Mouse (Mus musculus): ENCODE results near the gene Sema3f. TPM values are rescaled to one million over a fixed set of nuclear protein-coding genes. Genes with fewer than 3 reads are reported as not detected.

The Sema3f gene
- polyA plus RNA-seq, 1 experiment: not detected

DNA sequence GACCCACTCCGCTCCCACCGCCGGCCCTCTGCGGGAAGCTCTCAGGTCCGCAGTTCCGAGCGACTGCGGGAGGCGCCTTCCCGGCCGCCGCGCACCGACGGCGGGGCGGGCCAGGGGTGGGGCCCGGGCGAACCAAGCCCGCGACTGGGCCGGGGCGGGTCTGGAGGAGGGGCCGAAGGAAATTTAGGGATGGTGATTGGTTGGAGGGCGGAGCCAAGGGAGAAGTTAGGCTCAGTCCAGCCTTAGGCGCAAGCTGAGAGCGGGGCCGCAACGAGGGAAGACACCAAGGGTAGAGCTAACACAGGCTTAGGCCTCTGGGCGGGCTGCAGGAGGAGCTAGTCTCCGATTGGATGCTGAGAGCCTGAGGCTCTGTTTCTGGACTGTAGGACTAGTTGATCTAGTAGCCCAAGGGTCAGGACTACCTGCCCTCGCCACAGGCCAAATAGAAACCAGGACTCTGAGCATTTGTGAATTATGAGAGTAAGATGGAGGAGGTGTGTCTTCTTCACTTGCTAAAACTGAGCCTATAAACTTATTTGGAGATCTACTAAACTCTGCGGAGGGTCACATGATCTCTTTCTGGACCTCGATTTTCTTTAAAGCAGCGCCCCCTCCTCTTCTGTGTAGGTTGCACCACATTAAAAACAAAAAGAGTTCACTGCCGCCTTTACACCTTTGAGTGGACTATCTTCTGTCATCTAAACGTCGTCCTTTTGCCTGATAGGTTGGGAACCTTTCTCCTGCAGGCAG lies 74.8 kb downstream of the Sema3f start, which contains the start of gene Gnai2:
Gnai2 (minus strand) TSS at position 89 of the 750 bp plus-strand sequence.
- peak; percentile 93 for TF ChIP-seq POLR2A (IDR thresholded peaks at IDR 0.05; ENCODE audit: insufficient read depth, low read depth, low read length)
- TF ChIP-seq CTCF (IDR thresholded peaks at IDR 0.05; ENCODE audit: insufficient read depth, low read depth, low read length): no peak
- WGBS: 10% methylated on average over 38 of the region's 38 CpGs
- H3K4me1 ChIP-seq (ENCODE audit: control insufficient read depth, insufficient read depth, low read length): peaks cover 34% of the 10 kb centered on the region
- peak within 1 kb of the TSS; percentile 95 for H3K4me3 ChIP-seq (ENCODE audit: insufficient read depth, low read depth, low read length)
- H3K27ac ChIP-seq (ENCODE audit: insufficient read depth, low read depth, low read length): peak within 1 kb of the TSS; percentile 80

DNA sequence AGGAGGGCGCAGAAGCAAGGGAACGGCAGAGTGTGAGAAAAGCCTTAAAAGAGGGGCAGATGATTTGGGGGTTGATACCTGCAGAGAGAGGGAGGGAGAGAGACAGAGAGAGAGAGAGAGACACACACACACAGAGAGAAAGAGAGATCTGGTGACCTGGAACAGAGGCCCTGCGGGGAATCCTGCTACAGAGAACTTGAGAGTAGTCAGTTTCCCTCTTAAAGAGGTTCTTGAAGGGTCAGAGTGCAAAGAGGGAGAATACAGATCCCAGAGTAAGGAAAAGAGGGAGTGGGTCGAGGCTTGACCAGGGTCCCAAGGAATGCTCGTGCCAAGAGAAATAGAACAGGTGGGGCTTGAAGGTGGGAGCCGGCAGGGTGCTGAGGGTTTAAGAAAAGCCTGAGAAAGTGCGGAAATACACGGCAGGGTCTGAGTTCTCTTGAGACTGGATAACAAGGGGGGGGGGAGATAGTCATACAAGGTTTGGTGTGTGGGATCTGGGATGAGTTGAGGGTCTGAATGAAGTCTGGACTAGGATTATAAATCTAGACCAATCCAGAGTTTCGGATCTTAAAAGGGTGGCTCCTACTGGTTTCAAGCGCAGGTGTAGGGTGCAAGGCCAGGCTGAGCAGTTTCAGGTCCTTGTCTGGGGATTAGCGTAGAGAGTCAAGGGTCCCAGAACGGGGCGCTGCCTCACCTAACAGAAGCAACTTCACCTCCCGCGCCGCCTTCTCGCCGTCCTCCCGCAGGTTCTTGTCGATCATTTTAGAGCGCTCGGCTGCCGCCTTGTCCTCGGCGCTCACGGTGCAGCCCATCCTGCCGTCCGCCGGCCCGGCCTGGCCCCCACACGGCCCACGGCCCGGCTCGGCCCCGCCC lies 75.6 kb downstream of the Sema3f start:
- Histone ChIP-seq H3K4me3 (ENCODE audit: insufficient read depth, low read depth, low read length) (peak overlapping the region; percentile 95), H3K4me1 (ENCODE audit: control insufficient read depth, insufficient read depth, low read length) (peaks cover 41% of the 10 kb centered on the region), H3K27ac (ENCODE audit: insufficient read depth, low read depth, low read length) (peak overlapping the region; percentile 80)
- 2% methylated on average over 35 of the region's 35 CpGs for WGBS
- TF ChIP-seq POLR2A (IDR thresholded peaks at IDR 0.05; ENCODE audit: insufficient read depth, low read depth, low read length) (no peak), CTCF (IDR thresholded peaks at IDR 0.05; ENCODE audit: insufficient read depth, low read depth, low read length) (no peak)

DNA sequence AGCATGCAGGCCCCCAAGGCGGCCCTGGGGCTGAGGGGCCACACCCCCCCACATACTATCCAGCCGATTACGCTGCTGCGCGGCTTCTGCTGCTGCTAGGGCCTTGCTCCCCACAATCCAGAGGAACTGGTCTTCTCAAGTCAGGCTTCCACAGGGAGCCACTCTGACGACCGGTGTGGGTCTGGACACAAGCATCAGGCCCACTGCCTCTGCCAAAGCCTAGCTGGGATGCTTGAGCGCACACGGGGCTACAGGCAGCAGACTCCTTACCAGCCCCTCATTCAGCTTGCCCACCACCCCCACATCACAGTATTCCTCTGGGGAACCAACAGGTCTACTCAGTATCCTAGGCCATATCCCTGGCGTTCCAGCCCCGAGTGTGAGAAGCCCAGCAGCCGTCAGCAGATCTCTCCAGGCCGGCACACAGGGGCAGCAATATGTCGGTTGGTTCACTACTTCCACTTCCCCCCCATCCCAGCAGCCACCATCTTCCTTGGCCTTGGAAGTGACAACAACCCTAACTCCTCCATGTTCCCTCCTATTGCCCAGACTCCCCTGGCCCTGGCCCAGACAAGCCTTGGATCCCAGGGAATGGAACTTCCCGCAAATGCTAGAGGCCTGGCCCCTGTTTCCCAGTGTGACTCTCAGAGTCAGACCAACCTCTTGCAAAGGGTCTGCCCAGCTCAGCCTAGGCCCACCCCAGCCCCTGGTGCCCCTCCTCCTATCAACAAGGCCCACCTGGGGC lies 76.4 kb downstream of the Sema3f start:
- H3K4me1 ChIP-seq (ENCODE audit: control insufficient read depth, insufficient read depth, low read length): peaks cover 49% of the 10 kb centered on the region
- under 1% methylated on average over 15 of the region's 15 CpGs for WGBS
- no peak for TF ChIP-seq POLR2A (IDR thresholded peaks at IDR 0.05; ENCODE audit: insufficient read depth, low read depth, low read length)
- TF ChIP-seq CTCF (IDR thresholded peaks at IDR 0.05; ENCODE audit: insufficient read depth, low read depth, low read length): no peak

DNA sequence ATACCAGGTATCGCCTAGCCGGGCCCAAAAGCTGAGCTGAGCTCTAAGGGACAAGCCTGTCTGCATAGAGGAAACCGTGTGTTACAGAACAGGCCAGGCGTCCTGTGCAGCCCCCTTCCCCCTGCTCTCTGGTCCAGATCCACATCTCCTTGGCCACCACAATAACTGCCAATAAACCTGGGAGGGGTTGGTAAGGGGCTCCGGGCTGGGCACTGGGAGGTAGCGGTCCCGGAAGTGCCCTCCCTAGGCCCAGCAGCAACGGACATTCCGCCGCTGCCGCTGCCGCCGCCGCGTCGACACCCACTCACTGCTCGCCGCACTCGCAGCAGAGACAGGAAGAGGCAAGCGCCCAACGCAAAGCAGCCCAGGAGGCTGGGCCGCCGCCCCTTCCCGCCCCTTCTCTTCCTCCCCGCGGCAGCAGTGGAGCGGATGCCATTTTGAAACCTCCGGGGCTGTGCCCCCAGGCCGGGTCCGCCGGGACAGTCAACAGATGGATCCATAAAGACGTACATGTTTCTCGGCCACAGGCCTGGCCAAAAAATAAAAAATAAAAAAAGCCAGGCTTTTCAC lies 77.1 kb downstream of the Sema3f start:
- Histone ChIP-seq H3K4me1 (ENCODE audit: control insufficient read depth, insufficient read depth, low read length) (peaks cover 55% of the 10 kb centered on the region), H3K4me3 (ENCODE audit: insufficient read depth, low read depth, low read length) (peak overlapping the region; percentile 95), H3K27ac (ENCODE audit: insufficient read depth, low read depth, low read length) (peak overlapping the region; percentile 80)
- peak; percentile 61 for TF ChIP-seq POLR2A (IDR thresholded peaks at IDR 0.05; ENCODE audit: insufficient read depth, low read depth, low read length)
- TF ChIP-seq CTCF (IDR thresholded peaks at IDR 0.05; ENCODE audit: insufficient read depth, low read depth, low read length): no peak
- 2% methylated on average over 33 of the region's 33 CpGs for WGBS

More for the DNA sequence above, 76.4 kb downstream of the Sema3f start:
- peak overlapping the region; percentile 95 for H3K4me3 ChIP-seq (ENCODE audit: insufficient read depth, low read depth, low read length)
- peak overlapping the region; percentile 80 for H3K27ac ChIP-seq (ENCODE audit: insufficient read depth, low read depth, low read length)

DNA sequence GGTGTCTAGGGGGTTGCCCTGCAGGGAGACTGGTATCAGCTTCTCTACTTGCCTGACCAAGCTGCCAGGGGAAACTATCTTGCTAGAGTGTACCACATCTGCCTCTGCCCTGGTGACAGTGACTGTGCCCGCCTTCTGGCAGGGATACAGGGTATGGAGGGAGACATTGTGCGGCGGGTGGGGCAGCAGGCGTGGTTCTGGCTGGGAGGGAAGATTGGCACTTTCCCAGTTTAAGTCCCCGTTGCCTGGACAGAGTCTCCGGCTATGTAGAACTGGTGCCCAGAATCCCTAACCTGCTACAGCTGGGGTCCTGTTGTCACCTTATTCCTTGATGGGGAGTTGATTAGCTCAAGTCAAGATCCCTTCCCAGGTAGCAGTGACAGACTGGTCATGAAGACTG lies 77.8 kb downstream of the Sema3f start:
- TF ChIP-seq CTCF (IDR thresholded peaks at IDR 0.05; ENCODE audit: insufficient read depth, low read depth, low read length) (no peak), POLR2A (IDR thresholded peaks at IDR 0.05; ENCODE audit: insufficient read depth, low read depth, low read length) (no peak)
- Histone ChIP-seq H3K27ac (ENCODE audit: insufficient read depth, low read depth, low read length) (peak overlapping the region; percentile 80), H3K4me1 (ENCODE audit: control insufficient read depth, insufficient read depth, low read length) (peaks cover 62% of the 10 kb centered on the region), H3K4me3 (ENCODE audit: insufficient read depth, low read depth, low read length) (peak overlapping the region; percentile 95)
- WGBS: 8% methylated on average over 6 of the region's 6 CpGs

DNA sequence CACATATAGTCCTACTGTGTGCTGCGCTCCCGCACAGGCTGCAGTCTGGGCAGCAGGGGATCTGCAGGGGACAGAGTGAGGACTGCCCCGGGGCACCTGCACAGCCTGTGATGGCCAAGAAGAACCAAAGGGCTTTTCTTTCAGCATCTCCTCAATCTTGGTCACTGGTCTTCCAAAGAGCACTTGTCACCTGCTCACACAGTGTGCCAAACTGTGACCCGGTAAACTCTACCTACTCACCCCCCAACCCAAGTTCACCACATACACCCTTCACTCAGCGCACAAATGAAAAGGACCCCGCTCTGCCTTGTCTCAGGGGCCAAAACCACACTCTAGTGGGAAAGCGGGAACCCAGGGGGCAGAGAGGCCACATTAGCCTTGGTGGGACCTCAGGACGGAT lies 78.4 kb downstream of the Sema3f start:
- Histone ChIP-seq H3K4me1 (ENCODE audit: control insufficient read depth, insufficient read depth, low read length) (peaks cover 63% of the 10 kb centered on the region), H3K27ac (ENCODE audit: insufficient read depth, low read depth, low read length) (peak overlapping the region; percentile 80), H3K4me3 (ENCODE audit: insufficient read depth, low read depth, low read length) (no peak overlapping the region)
- no peak for TF ChIP-seq POLR2A (IDR thresholded peaks at IDR 0.05; ENCODE audit: insufficient read depth, low read depth, low read length)
- no peak for TF ChIP-seq CTCF (IDR thresholded peaks at IDR 0.05; ENCODE audit: insufficient read depth, low read depth, low read length)
- WGBS: 63% methylated on average over 8 of the region's 8 CpGs

Other genes starting within 250 kb of the Sema3f start
- gene Tmem115, start 176.5 kb downstream of the Sema3f start, polyA plus RNA-seq (2012; ENCODE audit: insufficient read depth, insufficient read length, low replicate concordance, missing spikeins): not detected in 2 replicates
- not detected in 2 replicates for gene Cyb561d2, start 168.3 kb downstream of the Sema3f start, polyA plus RNA-seq (2012; ENCODE audit: insufficient read depth, insufficient read length, low replicate concordance, missing spikeins)
- not detected in 2 replicates for gene Nprl2, start 168.2 kb downstream of the Sema3f start, polyA plus RNA-seq (2012; ENCODE audit: insufficient read depth, insufficient read length, low replicate concordance, missing spikeins)
- not detected in 2 replicates for gene Zmynd10, start 163.2 kb downstream of the Sema3f start, polyA plus RNA-seq (2012; ENCODE audit: insufficient read depth, insufficient read length, low replicate concordance, missing spikeins)
- not detected in 2 replicates for gene Rassf1, start 158.9 kb downstream of the Sema3f start, polyA plus RNA-seq (2012; ENCODE audit: insufficient read depth, insufficient read length, low replicate concordance, missing spikeins)
- gene Tusc2, start 147.2 kb downstream of the Sema3f start, polyA plus RNA-seq (2012; ENCODE audit: insufficient read depth, insufficient read length, low replicate concordance, missing spikeins): not detected in 2 replicates
- not detected in 2 replicates for gene Hyal2, start 142.5 kb downstream of the Sema3f start, polyA plus RNA-seq (2012; ENCODE audit: insufficient read depth, insufficient read length, low replicate concordance, missing spikeins)
- not detected in 2 replicates for gene Hyal1, start 133.5 kb downstream of the Sema3f start, polyA plus RNA-seq (2012; ENCODE audit: insufficient read depth, insufficient read length, low replicate concordance, missing spikeins)
- gene Naa80, start 131.6 kb downstream of the Sema3f start, polyA plus RNA-seq (2012; ENCODE audit: insufficient read depth, insufficient read length, low replicate concordance, missing spikeins): not detected in 2 replicates
- gene Hyal3, start 129.7 kb downstream of the Sema3f start, polyA plus RNA-seq (2012; ENCODE audit: insufficient read depth, insufficient read length, low replicate concordance, missing spikeins): not detected in 2 replicates
- not detected in 2 replicates for gene Ifrd2, start 122.8 kb downstream of the Sema3f start, polyA plus RNA-seq (2012; ENCODE audit: insufficient read depth, insufficient read length, low replicate concordance, missing spikeins)
- gene Sema3b, start 101.2 kb downstream of the Sema3f start, polyA plus RNA-seq (2012; ENCODE audit: insufficient read depth, insufficient read length, low replicate concordance, missing spikeins): not detected in 2 replicates
- gene Gnai2, start 75.1 kb downstream of the Sema3f start, polyA plus RNA-seq (2012; ENCODE audit: insufficient read depth, insufficient read length, low replicate concordance, missing spikeins): 1,429 TPM in 1 of 2 replicates, not detected in the other
- gene Slc38a3, start 40.9 kb downstream of the Sema3f start, polyA plus RNA-seq (2012; ENCODE audit: insufficient read depth, insufficient read length, low replicate concordance, missing spikeins): not detected in 2 replicates
- gene Gnat1, start 30.8 kb downstream of the Sema3f start, polyA plus RNA-seq (2012; ENCODE audit: insufficient read depth, insufficient read length, low replicate concordance, missing spikeins): not detected in 2 replicates
- gene Rbm5, start 60.5 kb upstream of the Sema3f start, polyA plus RNA-seq (2012; ENCODE audit: insufficient read depth, insufficient read length, low replicate concordance, missing spikeins): 401 and 773 TPM in 2 replicates
- 246 and 345 TPM in 2 replicates for gene Rbm6, start 162.8 kb upstream of the Sema3f start, polyA plus RNA-seq (2012; ENCODE audit: insufficient read depth, insufficient read length, low replicate concordance, missing spikeins)
- gene Mon1a, start 177.7 kb upstream of the Sema3f start, polyA plus RNA-seq (2012; ENCODE audit: insufficient read depth, insufficient read length, low replicate concordance, missing spikeins): not detected in 2 replicates
- gene Mst1r, start 196.4 kb upstream of the Sema3f start, polyA plus RNA-seq (2012; ENCODE audit: insufficient read depth, insufficient read length, low replicate concordance, missing spikeins): not detected in 2 replicates
- not detected in 2 replicates for gene Actl11, start 218.0 kb upstream of the Sema3f start, polyA plus RNA-seq (2012; ENCODE audit: insufficient read depth, insufficient read length, low replicate concordance, missing spikeins)
- not detected in 2 replicates for gene Camkv, start 225.2 kb upstream of the Sema3f start, polyA plus RNA-seq (2012; ENCODE audit: insufficient read depth, insufficient read length, low replicate concordance, missing spikeins)
- not detected in 2 replicates for gene Traip, start 239.7 kb upstream of the Sema3f start, polyA plus RNA-seq (2012; ENCODE audit: insufficient read depth, insufficient read length, low replicate concordance, missing spikeins)